13 mouse cellular contexts compared by ENCODE assay signal in the genomic region with DNA sequence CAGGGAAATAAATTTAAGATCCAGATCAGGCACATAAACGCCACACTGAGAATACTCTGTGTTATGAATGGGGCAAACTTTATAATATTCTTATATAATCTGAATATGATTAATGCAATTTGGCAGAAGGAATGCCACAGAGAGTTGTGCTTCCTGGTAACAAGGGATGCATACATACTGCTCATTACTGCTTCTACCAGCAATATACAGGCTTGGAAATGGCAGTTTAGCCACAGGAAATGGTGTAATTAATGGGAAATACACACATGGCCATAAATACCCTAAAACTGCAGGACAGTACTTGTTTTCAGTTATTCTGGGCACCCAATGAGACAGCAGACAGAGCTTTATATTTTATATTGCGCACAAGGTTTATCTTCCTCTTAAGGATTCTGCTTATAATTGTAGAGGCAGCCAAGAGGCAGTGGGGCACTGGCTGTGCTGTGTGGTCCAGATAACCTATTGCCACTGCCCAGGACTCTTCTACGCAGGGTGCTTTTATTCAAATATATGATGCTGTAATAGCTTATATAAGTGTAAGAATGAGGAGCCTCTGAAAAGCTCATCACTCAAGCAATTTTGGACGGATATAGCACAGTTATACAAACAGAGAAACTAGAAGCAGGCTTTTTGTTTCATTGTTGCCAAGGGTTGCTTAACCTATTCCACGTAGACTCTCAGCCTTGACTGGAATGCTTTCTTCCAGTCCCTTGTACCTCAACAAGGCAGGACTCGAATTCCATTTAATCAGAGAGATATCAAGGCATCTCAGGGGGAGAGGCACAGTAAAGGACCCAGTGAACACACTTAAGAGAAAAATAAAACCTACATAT. TPM values are rescaled to one million over a fixed set of nuclear protein-coding genes. Genes with fewer than 3 reads are reported as not detected.
DNase-seq lines count a peak whose midpoint lies in the region; ATAC-seq and TF ChIP-seq lines count a peak whose summit lies in the region.
"Had no signal": no experiment of that assay in that cellular context is flagged by ENCODE, and none has a peak within 500 bp of the region (broad histone marks: within the 10 kb centered on the region; RNA-seq: fewer than 3 reads in every experiment).

No protein-coding gene starts in this region.

- H3K36me3 ChIP-seq in liver, embryonic 11.5 days (ENCODE audit: control insufficient read depth, insufficient read depth, low read length): no peaks in the 10 kb centered on the region
- no peaks in the 10 kb centered on the region for H3K36me3 ChIP-seq in liver, adult 2 months (ENCODE audit: control insufficient read depth, insufficient read depth, low read length)

- H3K9ac ChIP-seq in liver, embryonic 11.5 days (ENCODE audit: low read depth, low read length): no peak overlapping the region
- H3K9ac ChIP-seq in liver, adult 2 months (ENCODE audit: low read depth, low read length): no peak overlapping the region

- no peaks in the 10 kb centered on the region for H3K27me3 ChIP-seq in liver, embryonic 11.5 days (replicated peaks; ENCODE audit: control insufficient read depth, insufficient read depth, low read length)
- no peaks in the 10 kb centered on the region for H3K27me3 ChIP-seq in liver, adult 2 months (ENCODE audit: control insufficient read depth, insufficient read depth, low read length)

- H3K9me3 ChIP-seq in liver, embryonic 11.5 days (ENCODE audit: control insufficient read depth, low read length): no peaks in the 10 kb centered on the region

- TF ChIP-seq POLR2A in bone marrow, adult 2 months (IDR thresholded peaks at IDR 0.05; ENCODE audit: borderline replicate concordance, control insufficient read depth, low read depth, low read length): no peak
- TF ChIP-seq POLR2A in liver, adult 2 months (IDR thresholded peaks at IDR 0.05; ENCODE audit: extremely low read depth, insufficient read depth, low read length): no peak

- WGBS in liver, embryonic 11.5 days: 76% methylated on average over 6 of the region's 6 CpGs
- 25% methylated on average over 6 of the region's 6 CpGs for WGBS in bone marrow, adult 2 months
- 41% methylated on average over 6 of the region's 6 CpGs for WGBS in liver, adult 2 months

- TF ChIP-seq CTCF in bone marrow, adult 2 months (IDR thresholded peaks at IDR 0.05; ENCODE audit: control insufficient read depth, insufficient read depth, low read length): no peak
- no peak for TF ChIP-seq CTCF in liver, adult 2 months (IDR thresholded peaks at IDR 0.05; ENCODE audit: low read depth, low read length)

- H3K4me3 ChIP-seq in liver, embryonic 11.5 days (ENCODE audit: low read depth, low read length): no peak overlapping the region
- no peak overlapping the region for H3K4me3 ChIP-seq in bone marrow, adult 2 months (replicated peaks; ENCODE audit: control insufficient read depth, low read depth, low read length)
- H3K4me3 ChIP-seq in liver, adult 2 months (ENCODE audit: insufficient read depth, low read depth, low read length): no peak overlapping the region
- H3K4me3 ChIP-seq: erythroblast, embryonic 14.5 days had no signal

- H3K4me2 ChIP-seq in liver, embryonic 11.5 days: no peak overlapping the region

- DNase-seq in liver: peak; percentile 40
- no peak for DNase-seq in liver, embryonic 11.5 days (ENCODE audit: low spot score)
- peak; percentile 55 for DNase-seq in liver, adult 2 months (ENCODE audit: extremely low read depth, low read depth, low spot score)
- DNase-seq in spleen, postnatal 36 days (ENCODE audit: low spot score in 2 of 2): no peak
- no peak for DNase-seq in lung, postnatal 4 days
- DNase-seq in right cerebral cortex, postnatal 14 days: no peak
- DNase-seq: cerebellum, adult 2 months; left cerebral cortex, postnatal 4 days; thymus, postnatal 36 days had no signal

- H3K4me1 ChIP-seq in liver, embryonic 11.5 days (replicated peaks; ENCODE audit: control insufficient read depth, insufficient read depth, low read length): peaks cover 10% of the 10 kb centered on the region
- peaks cover 1% of the 10 kb centered on the region; the same call in 1 of the 2 replicates for H3K4me1 ChIP-seq in bone marrow, adult 2 months (ENCODE audit: control insufficient read depth, insufficient read depth, low read length)
- H3K4me1 ChIP-seq in liver, adult 2 months (ENCODE audit: control insufficient read depth, insufficient read depth, low read length): peaks cover 2% of the 10 kb centered on the region

- no peak overlapping the region for H3K27ac ChIP-seq in liver, embryonic 11.5 days (ENCODE audit: low read depth, low read length)
- peak overlapping the region; percentile 20; the same call in 1 of the 2 replicates for H3K27ac ChIP-seq in bone marrow, adult 2 months (ENCODE audit: control insufficient read depth, insufficient read depth, low read depth, low read length, poor library complexity)
- no peak overlapping the region for H3K27ac ChIP-seq in liver, adult 2 months (replicated peaks; ENCODE audit: insufficient read depth, low read depth, low read length)

- H3K79me2 ChIP-seq in liver, adult 2 months (ENCODE audit: control insufficient read depth, insufficient read depth, low read length): peaks cover 32% of the 10 kb centered on the region

- no peak; the same call in 1 of the 2 replicates for ATAC-seq in liver, embryonic 11.5 days (replicated peaks; ENCODE audit: low FRiP score)
- ATAC-seq in megakaryocyte progenitor cell, adult 5-6 weeks (replicated peaks; ENCODE audit: poor library complexity): peak; percentile 77
- ATAC-seq: inflammation-experienced regulatory T-cells, adult 6 months had no signal

RNA-seq across cellular contexts. Expression of gene Dirc2, which starts 13.4 kb away (rescaled TPM):
- 7.5 and 8.0 TPM in 2 replicates for polyA plus RNA-seq in liver, embryonic 11.5 days (2014; fragmentation: Nextera tagmentation; extraction: Ambion mirVana)
- polyA plus RNA-seq in bone marrow, adult 2 months (2011; ENCODE audit: insufficient read depth, insufficient read length, low replicate concordance, missing spikeins): 6.5 and 14.0 TPM in 2 replicates
- 13.8 and 15.5 TPM in 2 replicates for total RNA-seq in liver, adult 2 months (2014; rRNA removed)
- polyA plus RNA-seq in liver, adult 2 months (2012; rRNA removed): 22.1 and 26.1 TPM in 2 replicates
- total RNA-seq in megakaryocyte progenitor cell, adult 5-6 weeks (2015): 24.3 and 25.5 TPM in 2 replicates
- total RNA-seq in megakaryocyte progenitor cell, adult 5-6 weeks (2017): 13.2 and 15.3 TPM in 2 replicates

RNA-seq across cellular contexts. Expression of gene Hspbap1, which starts 14.5 kb away (rescaled TPM):
- polyA plus RNA-seq in liver, embryonic 11.5 days (2014; fragmentation: Nextera tagmentation; extraction: Ambion mirVana): 30.1 and 30.4 TPM in 2 replicates
- 15.1 and 20.2 TPM in 2 replicates for polyA plus RNA-seq in bone marrow, adult 2 months (2011; ENCODE audit: insufficient read depth, insufficient read length, low replicate concordance, missing spikeins)
- total RNA-seq in liver, adult 2 months (2014; rRNA removed): 1.9 and 2.0 TPM in 2 replicates
- polyA plus RNA-seq in liver, adult 2 months (2012; rRNA removed): 1.7 TPM in 2 replicates
- total RNA-seq in megakaryocyte progenitor cell, adult 5-6 weeks (2015): 1.2 and 3.6 TPM in 2 replicates
- 3.8 and 4.1 TPM in 2 replicates for total RNA-seq in megakaryocyte progenitor cell, adult 5-6 weeks (2017)

Comparison
In these comparisons a context has a peak if more than half of its experiments do, and no peak if none do; other contexts are left out.
1. DNase-seq: peak in liver (single experiment) and liver, adult 2 months (single experiment); none in liver, embryonic 11.5 days (single experiment), spleen, postnatal 36 days (0 of 2), lung, postnatal 4 days (0 of 2) and right cerebral cortex, postnatal 14 days (single experiment).